Mouse (Mus musculus) kidney, adult 8-10 months (tissue): Measurements from ENCODE around the gene Nup98.

ENCODE experiments used
- DNase-seq, 2 experiments: peaks; one replicate each; pipeline ENCODE4 v3.0.0; 2022

Gene Nup98

DNA sequence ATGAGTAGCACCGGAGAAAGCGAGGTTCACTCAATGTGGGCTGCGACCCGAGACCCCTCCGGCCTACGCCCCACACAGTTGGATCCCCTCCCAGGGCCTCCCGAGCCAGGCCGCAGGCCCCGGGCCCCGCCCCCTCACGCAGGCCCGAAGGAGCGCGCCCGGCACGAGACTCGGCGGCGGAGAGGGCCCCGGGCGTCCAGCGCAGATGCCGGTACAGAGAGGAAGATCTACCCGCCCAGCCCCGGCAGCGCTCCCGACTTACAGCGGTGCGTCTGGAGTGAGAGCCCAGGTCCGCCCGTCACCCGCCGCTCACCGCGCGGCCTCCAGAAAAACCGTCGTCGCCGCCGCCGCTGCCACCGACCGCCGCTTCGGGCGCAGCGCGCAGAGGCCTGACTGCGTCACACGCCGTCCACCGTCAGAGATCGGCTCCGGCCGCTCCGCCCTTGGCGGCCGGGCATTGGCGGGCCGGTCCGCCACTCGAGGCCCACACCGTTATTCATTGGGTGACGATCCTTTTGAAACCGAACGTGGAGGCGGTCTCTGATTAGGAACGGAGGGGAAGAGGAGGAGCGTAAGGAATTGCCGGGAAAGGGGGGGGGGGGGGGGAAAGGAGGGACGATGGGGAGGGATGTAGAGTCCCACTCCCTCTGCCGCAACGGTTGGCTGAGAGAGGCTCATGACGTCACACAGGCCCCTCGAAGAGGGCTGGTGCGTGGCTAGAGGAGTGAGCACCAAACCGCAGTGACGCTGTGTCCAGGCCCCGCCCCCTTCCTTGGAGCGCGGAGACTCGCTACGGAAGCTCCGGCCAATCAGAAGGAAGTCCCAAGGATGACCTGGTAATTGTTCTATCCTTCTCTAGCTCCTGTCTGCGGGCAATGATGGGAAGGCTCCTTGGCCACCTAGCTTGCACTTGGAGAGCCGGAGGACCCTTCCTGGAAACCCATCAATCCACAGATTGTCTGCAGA lies at the start of gene Nup98, which contains the start of gene Pgap2:
TSS of gene Nup98 (minus strand) at position 421 of the 966 bp plus-strand sequence.
TSS of gene Pgap2 (plus strand) at position 453 of the 966 bp plus-strand sequence.
- peak; percentile 98 to 99 for DNase-seq

DNA sequence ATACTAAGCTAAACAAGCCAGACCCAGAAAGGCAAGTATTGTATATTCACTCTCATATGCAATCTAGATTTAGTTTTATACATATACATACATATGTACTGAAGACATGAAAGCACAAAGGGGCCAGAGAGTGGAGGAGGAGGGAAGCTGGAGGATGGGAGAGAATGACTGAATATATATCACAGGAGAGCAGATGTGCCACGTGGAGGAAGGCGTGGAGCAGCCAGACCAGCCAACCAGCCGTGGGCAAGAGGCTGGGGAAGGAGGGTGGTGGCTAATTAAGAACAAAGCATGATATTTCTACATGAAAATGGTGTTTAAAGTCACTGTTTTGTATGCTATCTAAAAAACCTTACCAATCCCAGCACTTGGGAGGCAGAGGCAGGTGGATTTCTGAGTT lies 48.8 kb upstream of the Nup98 start:
- DNase-seq, result no peak

- DNase-seq, result peak; percentile 54 to 84
These were observed 48.2 kb upstream of the Nup98 start for GRCm38 (mm10) chr7:102258189-102258588.

DNA sequence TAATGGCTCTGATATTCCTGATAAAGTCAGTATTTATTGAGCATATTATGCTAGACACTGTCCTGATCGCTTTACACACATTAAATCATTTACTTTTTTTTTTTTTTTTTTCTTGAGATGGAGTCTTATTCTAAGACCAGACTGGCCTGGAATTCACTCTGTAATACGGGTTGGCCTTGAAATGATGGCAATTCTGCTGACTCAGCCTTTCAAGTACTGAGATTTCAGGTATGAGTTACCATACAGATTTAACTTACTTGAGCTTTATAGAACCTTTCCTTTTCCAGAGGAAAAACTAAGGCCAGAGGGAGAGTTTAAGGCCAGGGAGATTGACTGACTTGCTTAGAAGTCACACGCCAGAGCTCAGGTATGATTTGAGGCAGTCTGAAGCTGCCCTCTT lies 46.7 kb upstream of the Nup98 start:
- DNase-seq, result no peak

GRCm38 (mm10) chr7:102255954-102256353 lies 46.0 kb upstream of the Nup98 start, which contains the start of gene Rhog:
Gene Rhog, minus strand, starts transcription at chr7:102256054.
- no peak for DNase-seq

GRCm38 (mm10) chr7:102253631-102254030 lies 43.7 kb upstream of the Nup98 start:
- no peak for DNase-seq

GRCm38 (mm10) chr7:102250631-102251214 lies 40.7 kb upstream of the Nup98 start:
- peak; percentile 89 to 94 for DNase-seq

- DNase-seq, result peak; percentile 68 to 70
These were observed 40.1 kb upstream of the Nup98 start for GRCm38 (mm10) chr7:102249896-102250630.

GRCm38 (mm10) chr7:102249531-102249895 lies 39.5 kb upstream of the Nup98 start:
- DNase-seq, result no peak

- DNase-seq, result no peak
These were observed 38.9 kb upstream of the Nup98 start for GRCm38 (mm10) chr7:102248691-102249404.

DNA sequence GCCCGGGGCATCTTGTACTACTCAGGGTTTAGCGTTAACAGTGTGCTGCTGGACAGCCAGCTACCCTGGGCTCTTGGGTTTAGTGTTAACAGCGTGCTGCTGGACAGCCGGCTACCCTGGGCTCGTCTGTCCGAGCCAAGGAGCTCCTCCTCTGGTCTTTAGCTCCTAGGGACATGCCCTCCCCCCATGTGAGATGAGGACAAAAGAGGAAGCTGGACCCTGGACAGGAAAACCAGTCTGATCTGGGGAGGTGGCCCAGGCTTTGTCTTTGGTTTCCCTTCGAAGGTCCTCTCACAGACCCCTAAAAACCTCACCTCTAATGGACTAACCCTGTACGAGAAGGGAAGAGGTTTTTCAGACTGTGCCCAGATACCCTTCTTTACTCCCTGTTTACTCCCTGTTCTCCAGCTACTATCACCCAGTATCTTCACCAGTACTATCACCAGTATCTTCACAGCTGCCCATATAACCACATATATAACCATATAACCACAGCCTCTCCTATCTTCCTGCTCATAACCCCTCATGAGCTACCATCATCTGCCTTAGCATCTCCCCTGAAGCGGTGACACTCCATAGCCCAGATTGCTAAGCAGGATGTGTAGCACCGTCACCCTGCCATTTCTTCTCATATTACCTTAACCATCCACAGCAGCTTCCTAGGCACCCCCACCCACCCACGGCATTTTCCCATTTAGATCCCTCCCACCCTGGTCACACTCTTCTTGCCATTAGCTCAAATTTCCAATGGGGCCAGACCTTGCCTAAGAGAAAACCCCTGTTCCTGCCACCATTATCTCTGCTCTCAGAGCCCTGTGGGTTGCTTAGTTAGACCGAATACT lies 37.2 kb upstream of the Nup98 start:
- peak in 1 of 2 experiments; percentile 10 for DNase-seq

- DNase-seq, result no peak
These were observed 36.3 kb upstream of the Nup98 start for GRCm38 (mm10) chr7:102246265-102246664.

DNA sequence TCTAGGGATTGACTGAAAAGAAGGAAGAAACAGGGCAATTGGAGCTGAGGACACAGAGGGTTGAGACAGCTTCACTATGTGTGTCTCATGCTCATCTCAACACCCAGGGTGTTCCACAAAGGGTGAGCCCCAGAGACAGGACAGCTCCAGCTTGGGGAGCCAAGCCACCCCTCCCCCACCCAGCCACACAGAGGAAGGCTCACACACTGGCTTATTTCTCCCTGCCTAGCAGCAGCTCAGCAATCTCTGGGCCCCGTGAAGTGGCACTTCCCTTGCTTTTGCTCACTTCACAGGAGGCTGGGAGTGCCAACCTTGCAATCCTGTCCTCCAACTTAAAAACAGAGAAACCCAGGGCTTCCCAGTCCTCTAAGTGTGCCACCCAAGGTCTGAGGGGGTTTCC lies 35.8 kb upstream of the Nup98 start:
- DNase-seq, result no peak

- DNase-seq, result peak in 1 of 2 experiments; percentile 14
These were observed 35.0 kb upstream of the Nup98 start for GRCm38 (mm10) chr7:102244782-102245535.

- peak in 1 of 2 experiments; percentile 21 for DNase-seq
These were observed 33.9 kb upstream of the Nup98 start for GRCm38 (mm10) chr7:102243870-102244269.

GRCm38 (mm10) chr7:102242917-102243316 lies 32.9 kb upstream of the Nup98 start:
- DNase-seq, result no peak

GRCm38 (mm10) chr7:102242371-102242770 lies 32.4 kb upstream of the Nup98 start:
- no peak for DNase-seq

DNA sequence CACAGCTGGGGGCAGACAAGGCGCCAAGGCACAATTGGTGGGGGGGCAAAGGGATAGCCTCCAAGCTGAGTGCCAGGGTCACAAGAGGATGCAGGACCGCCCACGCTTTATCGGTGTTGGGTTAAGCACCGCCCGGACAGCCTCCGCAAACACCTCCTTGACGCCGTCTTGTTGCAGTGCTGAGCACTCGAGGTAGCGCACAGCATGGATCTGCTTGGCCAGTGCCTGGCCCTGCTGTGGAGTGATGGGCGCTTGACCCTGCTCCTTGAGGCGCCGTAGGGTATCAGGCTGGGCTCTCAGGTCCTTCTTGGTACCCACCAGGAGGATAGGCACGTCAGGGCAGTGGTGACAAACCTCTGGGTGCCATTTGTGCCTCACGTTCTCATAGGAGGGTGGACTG lies 29.6 kb upstream of the Nup98 start:
- DNase-seq, result no peak

- no peak for DNase-seq
These were observed 28.8 kb upstream of the Nup98 start for GRCm38 (mm10) chr7:102238686-102239286.

- DNase-seq, result no peak
These were observed 23.1 kb upstream of the Nup98 start for GRCm38 (mm10) chr7:102233059-102233458.
